Comparison of ENCODE assay signal across 9 mouse cellular contexts in the genomic region with DNA sequence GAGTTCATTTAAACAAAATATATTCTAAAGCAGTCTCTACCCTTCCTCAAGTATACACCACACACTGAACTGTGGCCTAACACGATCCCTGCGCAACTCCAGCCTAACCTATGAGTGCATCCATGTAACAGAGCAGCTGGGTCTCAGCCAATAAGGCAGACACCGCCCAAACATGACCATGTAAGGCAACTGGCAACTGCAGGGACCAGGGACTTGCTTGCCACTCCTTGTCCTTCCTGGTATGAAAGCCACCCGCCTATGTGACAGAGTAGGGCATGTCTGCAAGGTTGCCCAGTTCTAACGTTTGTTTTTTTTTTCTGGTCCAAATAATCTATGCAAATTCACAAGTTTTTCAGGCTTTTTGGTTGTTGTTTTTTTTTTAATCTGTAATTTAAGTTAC.
DNase-seq lines count a peak whose midpoint lies in the region.
"Had no signal": no experiment of that assay in that cellular context is flagged by ENCODE, and none has a peak within 500 bp of the region (broad histone marks: within the 10 kb centered on the region; RNA-seq: fewer than 3 reads in every experiment).

No protein-coding gene starts in this region.

- peak; percentile 15 for DNase-seq in cerebellum, adult 11-12 months
- no peak for DNase-seq in cerebellum, postnatal 4 days (ENCODE audit: low spot score in 2 of 2)
- DNase-seq in A20 (ENCODE audit: low read depth, low spot score) = peak; percentile 19
- DNase-seq in heart, adult 9 months (ENCODE audit: low spot score in 2 of 2) = peak; percentile 17 to 29
- peak; percentile 10 for DNase-seq in lung, postnatal 14 days
- no peak for DNase-seq in T-cell, adult 2 months (ENCODE audit: low spot score)
- DNase-seq in thymus, postnatal 10 days (ENCODE audit: low spot score in 2 of 2) = no peak
- no peak for DNase-seq in yolk sac, embryonic 10.5 days (ENCODE audit: low spot score)
- DNase-seq: liver had no signal

Comparison
In these comparisons a context has a peak if more than half of its experiments do, and no peak if none do; other contexts are left out.
1. DNase-seq: peak in cerebellum, adult 11-12 months (single experiment), A20 (single experiment), heart, adult 9 months (2 of 2) and lung, postnatal 14 days (single experiment); none in cerebellum, postnatal 4 days (0 of 2), T-cell, adult 2 months (single experiment), thymus, postnatal 10 days (0 of 2) and yolk sac, embryonic 10.5 days (single experiment).